8 mouse cellular contexts compared by ENCODE assay signal in the genomic region with DNA sequence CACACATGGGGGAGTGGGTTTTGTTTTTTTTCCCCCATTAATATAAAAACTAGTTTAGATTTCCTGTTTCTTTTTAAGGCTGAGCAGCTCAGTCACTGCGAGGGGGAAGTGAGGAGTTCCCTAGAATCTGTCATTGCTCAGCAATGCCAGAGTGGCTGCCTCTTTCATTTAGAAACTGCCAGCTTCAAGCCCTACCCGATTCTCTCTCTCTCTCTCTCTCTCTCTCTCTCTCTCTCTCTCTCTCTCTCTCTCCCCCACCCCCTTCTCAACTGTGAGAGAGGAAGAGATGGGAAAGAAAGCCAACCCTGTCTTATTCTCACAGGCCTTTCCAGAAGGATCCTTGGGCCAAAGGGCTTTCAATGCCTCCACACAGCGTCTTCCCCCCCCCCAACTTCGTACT. TPM values are rescaled to one million over a fixed set of nuclear protein-coding genes. Genes with fewer than 3 reads are reported as not detected.
DNase-seq lines count a peak whose midpoint lies in the region; ATAC-seq lines count a peak whose summit lies in the region.

No protein-coding gene starts in this region.

- ATAC-seq in kidney, embryonic 16.5 days (ENCODE audit: low FRiP score, low TSS enrichment): no peak
- ATAC-seq in hindbrain, embryonic 13.5 days (ENCODE audit: low FRiP score): no peak
- ATAC-seq in midbrain, embryonic 13.5 days: no peak

- peak overlapping the region; percentile 75 for H3K4me3 ChIP-seq in kidney, embryonic 16.5 days (ENCODE audit: low read length)
- H3K4me3 ChIP-seq in hindbrain, embryonic 13.5 days: peak overlapping the region; percentile 58
- H3K4me3 ChIP-seq in midbrain, embryonic 13.5 days (replicated peaks): peak overlapping the region; percentile 70

- no peak overlapping the region for H3K27ac ChIP-seq in kidney, embryonic 16.5 days (ENCODE audit: low read length)
- H3K27ac ChIP-seq in hindbrain, embryonic 13.5 days: peak overlapping the region; percentile 79
- H3K27ac ChIP-seq in midbrain, embryonic 13.5 days: no peak overlapping the region

- 2% methylated on average over 3 of the region's 4 CpGs for WGBS in kidney, embryonic 16.5 days
- 0% methylated on average over 4 of the region's 4 CpGs for WGBS in hindbrain, embryonic 13.5 days
- 1% methylated on average over 4 of the region's 4 CpGs for WGBS in midbrain, embryonic 13.5 days

- H3K4me1 ChIP-seq in kidney, embryonic 16.5 days (ENCODE audit: insufficient read depth, low read length): peaks cover 26% of the 10 kb centered on the region
- H3K4me1 ChIP-seq in hindbrain, embryonic 13.5 days (replicated peaks): peaks cover 62% of the 10 kb centered on the region
- H3K4me1 ChIP-seq in midbrain, embryonic 13.5 days (replicated peaks): peaks cover 51% of the 10 kb centered on the region

- H3K9ac ChIP-seq in kidney, embryonic 16.5 days (replicated peaks; ENCODE audit: low read length): peak overlapping the region; percentile 47
- H3K9ac ChIP-seq in hindbrain, embryonic 13.5 days: peak overlapping the region; percentile 78
- peak overlapping the region; percentile 82 for H3K9ac ChIP-seq in midbrain, embryonic 13.5 days (replicated peaks)

- H3K4me2 ChIP-seq in kidney, embryonic 16.5 days (replicated peaks; ENCODE audit: low read depth, low read length): peak overlapping the region; percentile 96
- H3K4me2 ChIP-seq in hindbrain, embryonic 13.5 days: peak overlapping the region; percentile 63
- peak overlapping the region; percentile 89 for H3K4me2 ChIP-seq in midbrain, embryonic 13.5 days (replicated peaks)

- H3K9me3 ChIP-seq in kidney, embryonic 16.5 days (ENCODE audit: low read length): no peaks in the 10 kb centered on the region
- H3K9me3 ChIP-seq in hindbrain, embryonic 13.5 days: no peaks in the 10 kb centered on the region
- no peaks in the 10 kb centered on the region for H3K9me3 ChIP-seq in midbrain, embryonic 13.5 days

- H3K36me3 ChIP-seq in kidney, embryonic 16.5 days (ENCODE audit: insufficient read depth, low read length): no peaks in the 10 kb centered on the region
- no peaks in the 10 kb centered on the region for H3K36me3 ChIP-seq in hindbrain, embryonic 13.5 days
- no peaks in the 10 kb centered on the region for H3K36me3 ChIP-seq in midbrain, embryonic 13.5 days

- DNase-seq in kidney, adult 18-20 months: no peak
- DNase-seq in brain, adult 2 months (ENCODE audit: low read depth, low spot score): peak; percentile 74
- no peak for DNase-seq in ovary, postnatal 14 days (ENCODE audit: low spot score)
- no peak for DNase-seq in cerebellum, adult 9-10 months
- DNase-seq in layer of hippocampus, adult 11-12 months (ENCODE audit: low spot score): no peak

- H3K27me3 ChIP-seq in kidney, embryonic 16.5 days (ENCODE audit: insufficient read depth, low read length): no peaks in the 10 kb centered on the region
- no peaks in the 10 kb centered on the region for H3K27me3 ChIP-seq in hindbrain, embryonic 13.5 days
- peaks cover 9% of the 10 kb centered on the region; the same call in 1 of the 2 replicates for H3K27me3 ChIP-seq in midbrain, embryonic 13.5 days

RNA-seq across cellular contexts. Expression of gene Prex1, which starts 1.3 kb away (rescaled TPM):
- polyA plus RNA-seq in kidney, embryonic 16.5 days (2015; fragmentation: Nextera tagmentation; extraction: Ambion mirVana): 15.7 and 17.8 TPM in 2 replicates
- polyA plus RNA-seq in hindbrain, embryonic 13.5 days (2015; fragmentation: Nextera tagmentation; extraction: Ambion mirVana): 24.7 and 29.7 TPM in 2 replicates
- 17.7 and 21.1 TPM in 2 replicates for polyA plus RNA-seq in midbrain, embryonic 13.5 days (2015; fragmentation: Nextera tagmentation; extraction: Ambion mirVana)
